Mouse (Mus musculus): Measurements from ENCODE around the gene Egf. TPM values are rescaled to one million over a fixed set of nuclear protein-coding genes. Genes with fewer than 3 reads are reported as not detected.

Egf gene
- 3.7 and 5.0 TPM in 2 replicates for polyA plus RNA-seq (2012; rRNA removed)
- polyA plus RNA-seq (2014; fragmentation: Nextera tagmentation; extraction: Ambion mirVana), result 1.8 and 1.9 TPM in 2 replicates

DNA sequence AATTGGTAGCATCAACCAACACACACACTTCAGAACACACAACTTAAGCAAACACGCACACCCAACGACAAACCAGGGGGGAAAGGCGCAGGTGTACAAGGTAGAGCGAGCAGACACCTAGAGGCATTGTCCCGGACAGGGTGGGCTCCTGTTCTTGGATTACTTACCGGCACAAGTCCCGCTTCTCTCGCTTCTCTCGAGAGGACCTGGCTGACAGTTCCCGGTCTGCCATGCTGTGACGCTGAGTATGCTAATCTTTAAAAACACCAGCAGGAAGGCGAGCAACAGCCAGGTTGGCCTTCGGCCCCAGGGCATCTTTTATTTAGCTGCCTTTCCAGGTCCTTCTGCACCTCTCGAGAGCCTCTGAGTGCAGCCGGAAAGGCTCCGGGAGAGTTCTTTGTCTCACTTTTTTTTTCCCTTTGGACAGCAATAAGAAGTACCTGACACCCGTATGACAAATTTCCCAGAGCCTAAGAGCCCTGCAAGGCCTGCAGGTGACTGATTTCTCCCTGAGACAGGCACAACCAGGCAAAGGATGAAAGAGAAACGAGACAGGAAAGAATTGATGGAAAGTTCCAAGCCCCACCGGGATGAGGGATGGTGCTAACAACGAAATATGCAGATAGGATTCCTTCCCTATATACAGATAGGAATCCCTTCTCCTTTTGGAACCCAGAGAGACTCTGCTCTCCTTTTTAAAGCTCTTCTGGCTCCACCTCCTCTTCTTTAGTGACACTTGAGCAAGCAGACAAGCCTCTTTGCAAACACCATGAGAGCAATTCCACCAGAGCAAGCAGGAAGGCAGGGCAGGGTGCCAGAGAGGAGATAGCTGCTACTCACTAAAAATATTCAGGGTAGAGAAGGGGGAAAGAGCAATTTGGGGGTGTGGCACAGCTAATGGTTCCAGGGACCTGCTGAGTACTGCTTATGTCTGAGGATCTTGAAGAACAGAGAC lies at the start of gene Egf:
Egf (minus strand) TSS at position 667 of the 955 bp plus-strand sequence.
- no peak for ATAC-seq (ENCODE audit: low FRiP score, low read depth)
- Histone ChIP-seq H3K36me3 (ENCODE audit: control insufficient read depth, insufficient read depth, low read length) (no peaks in the 10 kb centered on the region), H3K9ac (ENCODE audit: low read depth, low read length, severe bottlenecking) (peak within 1 kb of the TSS; percentile 28; the same call in 1 of the 2 replicates), H3K4me3 (replicated peaks; ENCODE audit: low read length) (no peak within 1 kb of the TSS), H3K9me3 (ENCODE audit: control insufficient read depth, low read length) (peaks cover 12% of the 10 kb centered on the region), H3K27me3 (ENCODE audit: control insufficient read depth, insufficient read depth, low read length) (0 out of 2 replicates have a peak, but pooled peaks cover 10% of the 10 kb centered on the region), H3K27ac (replicated peaks; ENCODE audit: low read depth, low read length) (no peak within 1 kb of the TSS), H3K4me2 (replicated peaks; ENCODE audit: low read depth, low read length, severe bottlenecking) (peak within 1 kb of the TSS; percentile 24), H3K4me1 (ENCODE audit: control insufficient read depth, insufficient read depth, low read length) (no peaks in the 10 kb centered on the region)
- no peak for TF ChIP-seq POLR2A (IDR thresholded peaks at IDR 0.05; ENCODE audit: borderline replicate concordance, extremely low read depth, insufficient read depth, insufficient read length)
- DNase-seq (ENCODE audit: low spot score), result no peak
- 6% methylated on average over 20 of the region's 20 CpGs for WGBS

DNA sequence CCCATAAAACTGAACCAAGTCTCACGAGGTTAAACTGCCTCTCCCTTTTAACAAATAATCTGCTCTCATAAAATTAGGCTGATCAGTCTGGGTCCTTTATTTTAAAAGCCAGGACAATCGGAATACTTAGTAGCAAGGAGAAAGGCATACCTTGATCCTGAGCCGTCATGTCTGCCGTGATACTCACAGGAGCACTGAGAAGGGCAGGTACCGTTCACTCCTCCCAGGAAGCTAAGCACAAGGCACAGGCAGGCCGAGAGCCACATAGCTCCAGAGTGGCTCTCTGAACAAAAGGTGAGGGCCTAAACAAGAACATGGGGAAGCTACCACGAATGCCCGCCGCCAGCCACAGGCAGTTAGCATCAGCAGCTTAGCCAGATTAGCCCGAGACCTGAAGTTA lies 48.6 kb upstream of the Egf start, which contains the start of gene Lrit3:
Lrit3 (minus strand) TSS at position 266 of the 400 bp plus-strand sequence.
- no peak for ATAC-seq (ENCODE audit: low FRiP score, low read depth)
- no peak within 1 kb of the TSS for H3K4me3 ChIP-seq (replicated peaks; ENCODE audit: low read length)
- TF ChIP-seq POLR2A (IDR thresholded peaks at IDR 0.05; ENCODE audit: borderline replicate concordance, extremely low read depth, insufficient read depth, insufficient read length), result no peak
- H3K36me3 ChIP-seq (ENCODE audit: control insufficient read depth, insufficient read depth, low read length), result no peaks in the 10 kb centered on the region
- H3K9me3 ChIP-seq (ENCODE audit: control insufficient read depth, low read length), result no peaks in the 10 kb centered on the region
- 71% methylated on average over 10 of the region's 10 CpGs for WGBS
- no peaks in the 10 kb centered on the region for H3K4me1 ChIP-seq (ENCODE audit: control insufficient read depth, insufficient read depth, low read length)
- no peak for DNase-seq (ENCODE audit: low spot score)
- no peaks in the 10 kb centered on the region for H3K27me3 ChIP-seq (ENCODE audit: control insufficient read depth, insufficient read depth, low read length)
- no peak within 1 kb of the TSS for H3K27ac ChIP-seq (replicated peaks; ENCODE audit: low read depth, low read length)
- H3K9ac ChIP-seq (ENCODE audit: low read depth, low read length, severe bottlenecking), result no peak within 1 kb of the TSS
- no peak within 1 kb of the TSS for H3K4me2 ChIP-seq (replicated peaks; ENCODE audit: low read depth, low read length, severe bottlenecking)

DNA sequence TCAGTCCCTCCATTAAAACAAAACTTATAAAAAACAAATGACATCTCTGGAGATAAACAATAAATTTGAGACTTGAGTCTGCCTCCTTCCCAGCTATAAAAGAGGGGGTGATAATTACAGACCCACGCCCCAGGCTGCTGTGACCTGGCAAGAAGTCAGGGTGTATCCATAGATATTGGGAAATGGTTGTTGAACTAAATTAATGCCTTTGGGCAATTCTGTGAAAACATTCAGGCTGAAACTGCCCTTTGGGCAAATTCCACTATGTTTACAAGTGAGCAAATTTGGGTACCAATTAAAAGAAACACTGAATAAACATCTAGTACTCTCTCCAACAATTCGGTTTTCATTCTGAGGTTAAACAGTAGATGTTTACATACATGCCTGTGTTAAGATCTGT lies 43.9 kb upstream of the Egf start:
- H3K4me2 ChIP-seq (replicated peaks; ENCODE audit: low read depth, low read length, severe bottlenecking), result no peak overlapping the region

DNA sequence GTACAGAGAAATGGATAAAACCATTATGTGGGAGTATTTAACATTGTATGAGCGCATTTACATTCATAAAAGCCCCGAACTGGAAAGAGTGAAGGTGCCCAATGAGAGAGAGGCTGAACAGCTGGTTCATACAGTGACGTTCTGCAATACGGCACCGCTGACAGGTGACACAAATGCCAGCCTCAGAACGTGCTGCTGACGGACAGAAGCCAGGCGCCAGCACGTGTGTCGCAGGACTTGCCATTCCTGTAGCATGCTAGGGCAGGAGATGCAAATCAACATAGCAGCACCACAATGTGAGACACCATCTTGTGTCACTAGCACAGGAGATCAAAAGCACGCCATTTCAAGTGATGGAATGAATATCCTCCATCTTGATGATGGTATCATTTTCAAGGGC lies 43.4 kb upstream of the Egf start:
- ATAC-seq (ENCODE audit: low FRiP score, low read depth) (no peak), DNase-seq (ENCODE audit: low spot score) (no peak)
- no peaks in the 10 kb centered on the region for H3K36me3 ChIP-seq (ENCODE audit: control insufficient read depth, insufficient read depth, low read length)
- no peak overlapping the region for H3K4me2 ChIP-seq (replicated peaks; ENCODE audit: low read depth, low read length, severe bottlenecking)
- no peaks in the 10 kb centered on the region for H3K4me1 ChIP-seq (ENCODE audit: control insufficient read depth, insufficient read depth, low read length)
- H3K27me3 ChIP-seq (ENCODE audit: control insufficient read depth, insufficient read depth, low read length), result no peaks in the 10 kb centered on the region
- H3K9me3 ChIP-seq (ENCODE audit: control insufficient read depth, low read length), result no peaks in the 10 kb centered on the region
- no peak for TF ChIP-seq POLR2A (IDR thresholded peaks at IDR 0.05; ENCODE audit: borderline replicate concordance, extremely low read depth, insufficient read depth, insufficient read length)
- no peak overlapping the region for H3K9ac ChIP-seq (ENCODE audit: low read depth, low read length, severe bottlenecking)
- WGBS, result 65% methylated on average over 11 of the region's 11 CpGs
- no peak overlapping the region for H3K4me3 ChIP-seq (replicated peaks; ENCODE audit: low read length)
- no peak overlapping the region for H3K27ac ChIP-seq (replicated peaks; ENCODE audit: low read depth, low read length)

More for the DNA sequence above, 43.9 kb upstream of the Egf start:
- Histone ChIP-seq H3K9me3 (ENCODE audit: control insufficient read depth, low read length) (no peaks in the 10 kb centered on the region), H3K27ac (replicated peaks; ENCODE audit: low read depth, low read length) (no peak overlapping the region), H3K9ac (ENCODE audit: low read depth, low read length, severe bottlenecking) (no peak overlapping the region), H3K36me3 (ENCODE audit: control insufficient read depth, insufficient read depth, low read length) (no peaks in the 10 kb centered on the region), H3K4me3 (replicated peaks; ENCODE audit: low read length) (no peak overlapping the region), H3K27me3 (ENCODE audit: control insufficient read depth, insufficient read depth, low read length) (no peaks in the 10 kb centered on the region), H3K4me1 (ENCODE audit: control insufficient read depth, insufficient read depth, low read length) (no peaks in the 10 kb centered on the region)
- no peak for ATAC-seq (ENCODE audit: low FRiP score, low read depth)
- WGBS, result 57% methylated on average over 2 of the region's 2 CpGs
- DNase-seq (ENCODE audit: low spot score), result no peak
- TF ChIP-seq POLR2A (IDR thresholded peaks at IDR 0.05; ENCODE audit: borderline replicate concordance, extremely low read depth, insufficient read depth, insufficient read length), result no peak

DNA sequence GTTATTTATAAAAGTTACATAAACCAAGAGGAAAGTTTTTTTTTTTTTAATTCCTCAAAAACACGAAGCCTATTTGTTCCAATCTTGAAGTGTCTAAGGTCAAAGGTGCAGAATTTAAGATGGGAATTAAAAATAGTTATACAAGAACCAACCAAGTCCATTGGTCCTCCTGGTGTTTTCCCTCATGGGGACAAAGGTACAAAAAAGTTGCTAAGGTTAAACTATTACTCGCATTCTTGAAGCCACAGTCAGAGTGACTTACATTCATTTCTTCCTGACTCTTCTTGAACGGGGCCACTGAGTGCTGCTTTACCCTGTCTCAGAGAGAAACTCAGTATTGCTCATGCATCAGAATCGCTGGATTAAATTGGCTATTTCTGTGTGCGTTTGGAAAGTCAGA lies 42.2 kb upstream of the Egf start:
- Histone ChIP-seq H3K36me3 (ENCODE audit: control insufficient read depth, insufficient read depth, low read length) (no peaks in the 10 kb centered on the region), H3K4me3 (replicated peaks; ENCODE audit: low read length) (no peak overlapping the region), H3K9ac (ENCODE audit: low read depth, low read length, severe bottlenecking) (no peak overlapping the region), H3K4me1 (ENCODE audit: control insufficient read depth, insufficient read depth, low read length) (no peaks in the 10 kb centered on the region), H3K27me3 (ENCODE audit: control insufficient read depth, insufficient read depth, low read length) (no peaks in the 10 kb centered on the region), H3K9me3 (ENCODE audit: control insufficient read depth, low read length) (no peaks in the 10 kb centered on the region), H3K27ac (replicated peaks; ENCODE audit: low read depth, low read length) (no peak overlapping the region), H3K4me2 (replicated peaks; ENCODE audit: low read depth, low read length, severe bottlenecking) (no peak overlapping the region)
- WGBS, result 75% methylated on average over 5 of the region's 5 CpGs
- no peak for TF ChIP-seq POLR2A (IDR thresholded peaks at IDR 0.05; ENCODE audit: borderline replicate concordance, extremely low read depth, insufficient read depth, insufficient read length)
- no peak for ATAC-seq (ENCODE audit: low FRiP score, low read depth)
- no peak for DNase-seq (ENCODE audit: low spot score)
